Comparison of ENCODE assay signal across 16 mouse cellular contexts in the genomic region with DNA sequence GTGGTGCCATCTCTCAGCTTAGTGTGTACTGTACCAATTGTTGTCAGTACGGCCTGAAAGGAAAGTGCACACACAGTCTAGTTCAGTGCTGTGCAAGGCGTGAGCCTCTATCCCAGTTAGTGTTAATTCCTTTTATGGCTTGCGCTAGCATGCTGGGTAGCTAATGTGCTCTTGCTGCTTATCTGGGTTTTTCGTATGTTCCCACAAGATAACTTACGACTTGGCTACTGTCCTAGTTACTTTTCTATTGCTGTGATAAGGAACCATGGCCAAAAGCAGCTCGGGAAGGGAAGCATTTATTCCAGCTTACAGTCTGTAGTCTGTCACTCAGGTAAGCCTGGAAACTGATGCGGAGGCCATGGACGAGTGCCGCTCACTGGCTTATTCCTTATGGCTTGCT. TPM values are rescaled to one million over a fixed set of nuclear protein-coding genes. Genes with fewer than 3 reads are reported as not detected.
DNase-seq lines count a peak whose midpoint lies in the region; ATAC-seq and TF ChIP-seq lines count a peak whose summit lies in the region.
"Had no signal": no experiment of that assay in that cellular context is flagged by ENCODE, and none has a peak within 500 bp of the region (broad histone marks: within the 10 kb centered on the region; RNA-seq: fewer than 3 reads in every experiment).

No protein-coding gene starts in this region.

- peaks cover 6% of the 10 kb centered on the region for H3K4me1 ChIP-seq in heart, embryonic 15.5 days (replicated peaks)
- peaks cover 42% of the 10 kb centered on the region for H3K4me1 ChIP-seq in G1E (ENCODE audit: insufficient read depth, low read depth, low read length)
- peaks cover 27% of the 10 kb centered on the region for H3K4me1 ChIP-seq in liver, embryonic 13.5 days (replicated peaks)
- no peaks in the 10 kb centered on the region for H3K4me1 ChIP-seq in lung, adult 2 months (ENCODE audit: control insufficient read depth, insufficient read depth, low read length)
- H3K4me1 ChIP-seq: hindbrain, embryonic 15.5 days; midbrain, embryonic 10.5 days had no signal

- H3K9me3 ChIP-seq in heart, embryonic 15.5 days (replicated peaks): no peaks in the 10 kb centered on the region
- no peaks in the 10 kb centered on the region for H3K9me3 ChIP-seq in G1E (replicated peaks)
- H3K9me3 ChIP-seq in liver, embryonic 13.5 days (replicated peaks): no peaks in the 10 kb centered on the region
- H3K9me3 ChIP-seq: hindbrain, embryonic 15.5 days; midbrain, embryonic 10.5 days had no signal

- H3K27me3 ChIP-seq in heart, embryonic 15.5 days: no peaks in the 10 kb centered on the region
- no peaks in the 10 kb centered on the region for H3K27me3 ChIP-seq in G1E (ENCODE audit: insufficient read depth, low read length)
- H3K27me3 ChIP-seq in liver, embryonic 13.5 days: no peaks in the 10 kb centered on the region
- H3K27me3 ChIP-seq: hindbrain, embryonic 15.5 days had no signal

- H3K27ac ChIP-seq in heart, embryonic 15.5 days: peak overlapping the region; percentile 41
- peak overlapping the region; percentile 87 for H3K27ac ChIP-seq in liver, embryonic 13.5 days
- H3K27ac ChIP-seq: hindbrain, embryonic 15.5 days; midbrain, embryonic 10.5 days had no signal

- no peak overlapping the region for H3K4me3 ChIP-seq in heart, embryonic 15.5 days
- H3K4me3 ChIP-seq in G1E (ENCODE audit: low read depth, low read length): no peak overlapping the region; the same call in 1 of the 2 replicates
- H3K4me3 ChIP-seq in liver, embryonic 13.5 days (replicated peaks): peak overlapping the region; percentile 11; the same call in 1 of the 2 replicates
- H3K4me3 ChIP-seq in lung, adult 2 months (replicated peaks; ENCODE audit: extremely low read depth, low read depth, low read length): no peak overlapping the region
- H3K4me3 ChIP-seq: hindbrain, embryonic 15.5 days; midbrain, embryonic 10.5 days had no signal

- no peak overlapping the region for H3K4me2 ChIP-seq in heart, embryonic 15.5 days
- H3K4me2 ChIP-seq in liver, embryonic 13.5 days: peak overlapping the region; percentile 57
- H3K4me2 ChIP-seq: hindbrain, embryonic 15.5 days had no signal

- no peak overlapping the region for H3K9ac ChIP-seq in heart, embryonic 15.5 days
- peak overlapping the region; percentile 53 for H3K9ac ChIP-seq in liver, embryonic 13.5 days
- H3K9ac ChIP-seq: hindbrain, embryonic 15.5 days had no signal

- H3K36me3 ChIP-seq in heart, embryonic 15.5 days: peaks cover 67% of the 10 kb centered on the region
- peaks cover 97% of the 10 kb centered on the region for H3K36me3 ChIP-seq in G1E (replicated peaks)
- peaks cover 95% of the 10 kb centered on the region for H3K36me3 ChIP-seq in liver, embryonic 13.5 days

- peak; percentile 78 for ATAC-seq in heart, embryonic 15.5 days (replicated peaks; ENCODE audit: insufficient number of reproducible peaks, insufficient read depth, low FRiP score, low read depth)
- peak; percentile 83 for ATAC-seq in G1E (ENCODE audit: extremely low read depth, insufficient number of reproducible peaks, low FRiP score, poor library complexity, severe bottlenecking)
- peak; percentile 99 for ATAC-seq in liver, embryonic 13.5 days (ENCODE audit: low read depth)
- no peak for ATAC-seq in CD4-positive, CD25-positive, alpha-beta regulatory T cell, adult 4 months

- no peak for TF ChIP-seq CTCF in G1E (IDR thresholded peaks at IDR 0.05; ENCODE audit: low read depth, low read length)
- no peak for TF ChIP-seq CTCF in lung, adult 2 months (IDR thresholded peaks at IDR 0.05; ENCODE audit: insufficient read depth, low read length)

- intact Hi-C loops in heart, postnatal 36 days (cut with DNase I): no loop called here

- 41% methylated on average over 9 of the region's 9 CpGs for WGBS in heart, embryonic 15.5 days
- WGBS in liver, embryonic 13.5 days (ENCODE audit: insufficient replicate concordance): 36% methylated on average over 9 of the region's 9 CpGs
- WGBS in lung, adult 2 months: 84% methylated on average over 9 of the region's 9 CpGs

- no peak for DNase-seq in heart, postnatal 36 days
- DNase-seq in G1E (ENCODE audit: low spot score): peak; percentile 34
- peak; percentile 77 for DNase-seq in c-Kit-positive CD71-positive TER-119-negative erythroid progenitor cells, embryonic 14.5 days (ENCODE audit: low read depth)
- DNase-seq in liver, embryonic 13.5 days: peak; percentile 62
- DNase-seq in kidney, postnatal 14 days: no peak
- DNase-seq in lung, adult 2 months: no peak
- DNase-seq: B cell, adult 2 months; cerebellum, adult 2 months; kidney, adult 8-10 months; lung, adult 18-20 months; right cerebral cortex, postnatal 25 days had no signal

- TF ChIP-seq POLR2A in lung, adult 2 months (IDR thresholded peaks at IDR 0.05; ENCODE audit: borderline replicate concordance, extremely low read depth, low read depth, low read length): no peak

RNA-seq across cellular contexts. Expression of gene Topbp1, which starts 21.4 kb away (rescaled TPM):
- polyA plus RNA-seq in heart, embryonic 15.5 days (2015; fragmentation: Nextera tagmentation; extraction: Ambion mirVana): 36.6 and 41.1 TPM in 2 replicates
- total RNA-seq in heart, postnatal 36 days (2021): 10 to 100 TPM in 1 of 2 experiments, 1 to 10 TPM in 1; 9.1 to 13.2 TPM
- total RNA-seq in G1E (2014; fragmentation: Nextera tagmentation) (449 and 472 TPM in 2 replicates), G1E (2017) (273 and 298 TPM in 2 replicates)
- 40.9 and 59.7 TPM in 2 replicates for polyA plus RNA-seq in G1E (2012)
- polyA plus RNA-seq in liver, embryonic 13.5 days (2015; fragmentation: Nextera tagmentation; extraction: Ambion mirVana): 44.7 and 52.7 TPM in 2 replicates
- polyA plus RNA-seq in CD4-positive, CD25-positive, alpha-beta regulatory T cell, adult 4 months (2017; shearing (Covaris generic)): 10 to 100 TPM; 25.0 to 27.5 TPM
- polyA plus RNA-seq in lung, adult 2 months (2012; rRNA removed): 7.0 and 8.0 TPM in 2 replicates

RNA-seq across cellular contexts. Expression of gene 1300017J02Rik, which starts 21.6 kb away (rescaled TPM):
- 1.5 and 1.7 TPM in 2 replicates for polyA plus RNA-seq in heart, embryonic 15.5 days (2015; fragmentation: Nextera tagmentation; extraction: Ambion mirVana)
- not detected for total RNA-seq in heart, postnatal 36 days (2021)
- total RNA-seq in G1E (2014; fragmentation: Nextera tagmentation): 31.0 and 42.4 TPM in 2 replicates
- total RNA-seq in G1E (2017): 29.9 and 31.9 TPM in 2 replicates
- 5.7 and 6.9 TPM in 2 replicates for polyA plus RNA-seq in G1E (2012)
- polyA plus RNA-seq in liver, embryonic 13.5 days (2015; fragmentation: Nextera tagmentation; extraction: Ambion mirVana): 40.7 and 41.2 TPM in 2 replicates
- not detected for polyA plus RNA-seq in CD4-positive, CD25-positive, alpha-beta regulatory T cell, adult 4 months (2017; shearing (Covaris generic))
- 0.07 and 0.26 TPM in 2 replicates for polyA plus RNA-seq in lung, adult 2 months (2012; rRNA removed)
- total RNA-seq: left cerebral cortex, postnatal 25 days had no signal

RNA-seq across cellular contexts. Expression of gene Cdv3, which starts 39.2 kb away (rescaled TPM):
- polyA plus RNA-seq in heart, embryonic 15.5 days (2015; fragmentation: Nextera tagmentation; extraction: Ambion mirVana): 75.2 and 89.4 TPM in 2 replicates
- 100 to 1,000 TPM; 120 to 123 TPM for total RNA-seq in heart, postnatal 36 days (2021)
- total RNA-seq in G1E (2014; fragmentation: Nextera tagmentation): 160 and 162 TPM in 2 replicates
- 181 and 187 TPM in 2 replicates for total RNA-seq in G1E (2017)
- 469 and 490 TPM in 2 replicates for polyA plus RNA-seq in G1E (2012)
- 60.4 and 75.0 TPM in 2 replicates for polyA plus RNA-seq in liver, embryonic 13.5 days (2015; fragmentation: Nextera tagmentation; extraction: Ambion mirVana)
- 100 to 1,000 TPM in 1 of 2 experiments, 10 to 100 TPM in 1; 97.5 to 227 TPM for polyA plus RNA-seq in CD4-positive, CD25-positive, alpha-beta regulatory T cell, adult 4 months (2017; shearing (Covaris generic))
- polyA plus RNA-seq in lung, adult 2 months (2012; rRNA removed): 31.5 and 43.5 TPM in 2 replicates

Comparison
In these comparisons a context has a peak if more than half of its experiments do, and no peak if none do; other contexts are left out.
1. DNase-seq: peak in G1E (single experiment), c-Kit-positive CD71-positive TER-119-negative erythroid progenitor cells, embryonic 14.5 days (single experiment) and liver, embryonic 13.5 days (single experiment); none in heart, postnatal 36 days (0 of 2), kidney, postnatal 14 days (single experiment) and lung, adult 2 months (single experiment).